ENCODE assay signal across 12 mouse cellular contexts in genomic region chr14:31137791-31138190, GRCm38 (mm10). TPM values are rescaled to one million over a fixed set of nuclear protein-coding genes. Genes with fewer than 3 reads are reported as not detected.
DNase-seq lines count a peak whose midpoint lies in the region; ATAC-seq and TF ChIP-seq lines count a peak whose summit lies in the region.
"Had no signal": no experiment of that assay in that cellular context is flagged by ENCODE, and none has a peak within 500 bp of the region (broad histone marks: within the 10 kb centered on the region; RNA-seq: fewer than 3 reads in every experiment).

No protein-coding gene starts in this region.

- H3K4me3 ChIP-seq in intestine, postnatal 0 days (ENCODE audit: low read depth, low read length) = no peak overlapping the region
- H3K4me3 ChIP-seq in intestine, embryonic 16.5 days (ENCODE audit: low read length) = no peak overlapping the region
- H3K4me3 ChIP-seq in heart, embryonic 16.5 days (ENCODE audit: low read length) = no peak overlapping the region
- H3K4me3 ChIP-seq: forebrain, embryonic 13.5 days; hindbrain, embryonic 15.5 days; megakaryocyte, embryonic 14.5 days had no signal

- ATAC-seq in intestine, postnatal 0 days = no peak
- no peak for ATAC-seq in intestine, embryonic 16.5 days
- no peak for ATAC-seq in heart, embryonic 16.5 days (replicated peaks; ENCODE audit: extremely low read depth, insufficient read depth, low FRiP score)
- ATAC-seq: forebrain, embryonic 13.5 days had no signal

- 80% methylated on average over 11 of the region's 11 CpGs for WGBS in intestine, postnatal 0 days
- 77% methylated on average over 11 of the region's 11 CpGs for WGBS in intestine, embryonic 16.5 days
- 65% methylated on average over 11 of the region's 11 CpGs for WGBS in heart, embryonic 16.5 days

- no peak for TF ChIP-seq CTCF in intestine, postnatal 0 days (IDR thresholded peaks at IDR 0.05; ENCODE audit: low read depth)

- peaks cover 8% of the 10 kb centered on the region for H3K4me1 ChIP-seq in intestine, postnatal 0 days (replicated peaks; ENCODE audit: control insufficient read depth, insufficient read depth, low read length)
- H3K4me1 ChIP-seq in intestine, embryonic 16.5 days (ENCODE audit: control insufficient read depth, insufficient read depth, low read length) = peaks cover 11% of the 10 kb centered on the region
- H3K4me1 ChIP-seq in heart, embryonic 16.5 days (ENCODE audit: control insufficient read depth, insufficient read depth, low read length) = peaks cover 14% of the 10 kb centered on the region

- no peaks in the 10 kb centered on the region for H3K9me3 ChIP-seq in intestine, postnatal 0 days (ENCODE audit: control insufficient read depth)
- no peaks in the 10 kb centered on the region for H3K9me3 ChIP-seq in intestine, embryonic 16.5 days (ENCODE audit: control insufficient read depth, low read length)
- 0 out of 2 replicates have a peak, but pooled peaks cover 6% of the 10 kb centered on the region for H3K9me3 ChIP-seq in heart, embryonic 16.5 days (replicated peaks; ENCODE audit: control insufficient read depth, low read length)
- H3K9me3 ChIP-seq: forebrain, embryonic 13.5 days; hindbrain, embryonic 15.5 days had no signal

- H3K27me3 ChIP-seq in intestine, postnatal 0 days (replicated peaks; ENCODE audit: control insufficient read depth, insufficient read depth, low read length) = no peaks in the 10 kb centered on the region
- no peaks in the 10 kb centered on the region for H3K27me3 ChIP-seq in intestine, embryonic 16.5 days (replicated peaks; ENCODE audit: control insufficient read depth, insufficient read depth, low read length)
- no peaks in the 10 kb centered on the region for H3K27me3 ChIP-seq in heart, embryonic 16.5 days (ENCODE audit: control insufficient read depth, insufficient read depth, low read length)
- H3K27me3 ChIP-seq: forebrain, embryonic 13.5 days; hindbrain, embryonic 15.5 days had no signal

- H3K9ac ChIP-seq in intestine, postnatal 0 days (ENCODE audit: low read depth, low read length) = no peak overlapping the region
- H3K9ac ChIP-seq in intestine, embryonic 16.5 days (ENCODE audit: low read depth, low read length) = no peak overlapping the region
- H3K9ac ChIP-seq in heart, embryonic 16.5 days (ENCODE audit: low read length) = no peak overlapping the region
- H3K9ac ChIP-seq: forebrain, embryonic 13.5 days; hindbrain, embryonic 15.5 days had no signal

- H3K36me3 ChIP-seq in intestine, postnatal 0 days (ENCODE audit: control insufficient read depth, insufficient read depth) = peaks cover 32% of the 10 kb centered on the region; the same call in 1 of the 2 replicates
- H3K36me3 ChIP-seq in intestine, embryonic 16.5 days (ENCODE audit: control insufficient read depth, insufficient read depth, low read length) = peaks cover 38% of the 10 kb centered on the region
- peaks cover 63% of the 10 kb centered on the region for H3K36me3 ChIP-seq in heart, embryonic 16.5 days (ENCODE audit: control insufficient read depth, insufficient read depth)

- H3K4me2 ChIP-seq in intestine, postnatal 0 days (replicated peaks; ENCODE audit: low read depth) = no peak overlapping the region
- H3K4me2 ChIP-seq in intestine, embryonic 16.5 days (ENCODE audit: low read depth, low read length) = no peak overlapping the region
- H3K4me2 ChIP-seq in heart, embryonic 16.5 days (ENCODE audit: low read depth, low read length) = no peak overlapping the region
- H3K4me2 ChIP-seq: forebrain, embryonic 13.5 days; hindbrain, embryonic 15.5 days had no signal

- DNase-seq in adrenal gland, adult (ENCODE audit: inconsistent age in 2 of 2, low spot score in 1 of 2) = peak; percentile 41 to 58
- no peak for DNase-seq in adrenal gland, postnatal 4 days (ENCODE audit: low spot score in 2 of 2)
- DNase-seq in kidney, postnatal 4 days = peak; percentile 62 to 71
- no peak for DNase-seq in frontal cortex, postnatal 10 days (ENCODE audit: low spot score in 2 of 2)
- DNase-seq in MN1 (ENCODE audit: low spot score) = no peak
- DNase-seq: embryo, embryonic 11 days had no signal

- peak overlapping the region; percentile 41; the same call in 1 of the 2 replicates for H3K27ac ChIP-seq in intestine, postnatal 0 days (ENCODE audit: low read depth, low read length)
- H3K27ac ChIP-seq in intestine, embryonic 16.5 days (ENCODE audit: low read length) = no peak overlapping the region
- H3K27ac ChIP-seq in heart, embryonic 16.5 days (ENCODE audit: low read length) = peak overlapping the region; percentile 15
- H3K27ac ChIP-seq: forebrain, embryonic 13.5 days; hindbrain, embryonic 15.5 days had no signal

RNA-seq across cellular contexts. Expression of gene Nt5dc2, which starts 6.9 kb away (rescaled TPM):
- 10 to 100 TPM; 82.1 to 84.4 TPM for total RNA-seq in adrenal gland, postnatal 4 days (2021)
- polyA plus RNA-seq in intestine, postnatal 0 days (2015; fragmentation: Nextera tagmentation; extraction: Ambion mirVana) = 31.2 and 34.9 TPM in 2 replicates
- 205 and 208 TPM in 2 replicates for polyA plus RNA-seq in intestine, embryonic 16.5 days (2015; fragmentation: Nextera tagmentation; extraction: Ambion mirVana)
- polyA plus RNA-seq in heart, embryonic 16.5 days (2015; fragmentation: Nextera tagmentation; extraction: Ambion mirVana) = 288 and 319 TPM in 2 replicates

RNA-seq across cellular contexts. Expression of gene Smim4, which starts 9.0 kb away (rescaled TPM):
- 10 to 100 TPM; 62.0 to 76.4 TPM for total RNA-seq in adrenal gland, postnatal 4 days (2021)
- polyA plus RNA-seq in intestine, postnatal 0 days (2015; fragmentation: Nextera tagmentation; extraction: Ambion mirVana) = 127 and 132 TPM in 2 replicates
- polyA plus RNA-seq in intestine, embryonic 16.5 days (2015; fragmentation: Nextera tagmentation; extraction: Ambion mirVana) = 87.6 and 92.2 TPM in 2 replicates
- polyA plus RNA-seq in heart, embryonic 16.5 days (2015; fragmentation: Nextera tagmentation; extraction: Ambion mirVana) = 90.4 and 95.8 TPM in 2 replicates

RNA-seq across cellular contexts. Expression of gene Stab1, which starts 30.6 kb away (rescaled TPM):
- total RNA-seq in adrenal gland, postnatal 4 days (2021) = 100 to 1,000 TPM in 1 of 2 experiments, 10 to 100 TPM in 1; 94.1 to 101 TPM
- 20.6 and 23.1 TPM in 2 replicates for polyA plus RNA-seq in intestine, postnatal 0 days (2015; fragmentation: Nextera tagmentation; extraction: Ambion mirVana)
- 19.0 and 24.5 TPM in 2 replicates for polyA plus RNA-seq in intestine, embryonic 16.5 days (2015; fragmentation: Nextera tagmentation; extraction: Ambion mirVana)
- 36.6 and 43.8 TPM in 2 replicates for polyA plus RNA-seq in heart, embryonic 16.5 days (2015; fragmentation: Nextera tagmentation; extraction: Ambion mirVana)

Comparison
In these comparisons a context has a peak if more than half of its experiments do, and no peak if none do; other contexts are left out.
1. DNase-seq: peak in adrenal gland, adult (2 of 2) and kidney, postnatal 4 days (2 of 2); none in adrenal gland, postnatal 4 days (0 of 2), frontal cortex, postnatal 10 days (0 of 2) and MN1 (single experiment).